Mouse (Mus musculus) liver, postnatal 0 days (tissue): Measurements from ENCODE around the gene Trpm8.

Source experiments
- CTCF ChIP-seq: sonication (generic); IDR thresholded peaks from 2 replicates; pipeline ENCODE4 v1.5.1; 2016; ENCODE audit warnings: antibody characterized with exemption, low read depth
- EP300 ChIP-seq: IDR thresholded peaks from 2 replicates; pipeline ENCODE4 v1.6.1; 2016; ENCODE audit warnings: antibody characterized with exemption, low read depth, mild to moderate bottlenecking

- no peak for TF ChIP-seq CTCF
- TF ChIP-seq EP300: no peak
Observed at GRCm38 (mm10) chr1:88240072-88240471, 37.4 kb upstream of the Trpm8 start.
